Mouse (Mus musculus) fibroblast of lung, adult 2 months (primary cell): Measurements from ENCODE around the gene Psmd14.

Experiments used
- DNase-seq: peaks from one replicate; pipeline ENCODE4 v3.0.0-alpha.2; 2011; ENCODE audit warnings: low read depth

Gene Psmd14

GRCm38 (mm10) chr2:61711108-61712040 lies at the start of gene Psmd14:
Gene Psmd14, plus strand, starts transcription at chr2:61711694.
- peak; percentile 62 for DNase-seq

GRCm38 (mm10) chr2:61662833-61663232 lies 48.7 kb upstream of the Psmd14 start:
- DNase-seq = no peak

- DNase-seq = no peak
Measured at GRCm38 (mm10) chr2:61663573-61664241, 47.8 kb upstream of the Psmd14 start.

GRCm38 (mm10) chr2:61667420-61667819 lies 44.1 kb upstream of the Psmd14 start:
- DNase-seq = no peak

- no peak for DNase-seq
Measured at GRCm38 (mm10) chr2:61668260-61668659, 43.2 kb upstream of the Psmd14 start.

GRCm38 (mm10) chr2:61674555-61674954 lies 36.9 kb upstream of the Psmd14 start:
- DNase-seq = no peak

GRCm38 (mm10) chr2:61681572-61681971 lies 29.9 kb upstream of the Psmd14 start:
- DNase-seq = no peak

GRCm38 (mm10) chr2:61686533-61686932 lies 25.0 kb upstream of the Psmd14 start:
- no peak for DNase-seq

- no peak for DNase-seq
Measured at GRCm38 (mm10) chr2:61689086-61689485, 22.4 kb upstream of the Psmd14 start.

- DNase-seq = no peak
Measured at GRCm38 (mm10) chr2:61709570-61709969, 1.9 kb upstream of the Psmd14 start.

- DNase-seq = no peak
Measured at GRCm38 (mm10) chr2:61712526-61712925, 1.0 kb downstream of the Psmd14 start.

- DNase-seq = no peak
Measured at GRCm38 (mm10) chr2:61722401-61722982, 11.0 kb downstream of the Psmd14 start.

- no peak for DNase-seq
Measured at GRCm38 (mm10) chr2:61732802-61733486, 21.4 kb downstream of the Psmd14 start.

- no peak for DNase-seq
Measured at GRCm38 (mm10) chr2:61734175-61734574, 22.7 kb downstream of the Psmd14 start.

- DNase-seq = no peak
Measured at GRCm38 (mm10) chr2:61746051-61746450, 34.6 kb downstream of the Psmd14 start.

GRCm38 (mm10) chr2:61746580-61746979 lies 35.1 kb downstream of the Psmd14 start:
- no peak for DNase-seq

- no peak for DNase-seq
Measured at GRCm38 (mm10) chr2:61747411-61747810, 35.9 kb downstream of the Psmd14 start.

- no peak for DNase-seq
Measured at GRCm38 (mm10) chr2:61750702-61751101, 39.2 kb downstream of the Psmd14 start.

GRCm38 (mm10) chr2:61751286-61751685 lies 39.8 kb downstream of the Psmd14 start:
- no peak for DNase-seq

- DNase-seq = no peak
Measured at GRCm38 (mm10) chr2:61752362-61752761, 40.9 kb downstream of the Psmd14 start.

- DNase-seq = no peak
Measured at GRCm38 (mm10) chr2:61754989-61755388, 43.5 kb downstream of the Psmd14 start.

- no peak for DNase-seq
Measured at GRCm38 (mm10) chr2:61759234-61759855, 47.9 kb downstream of the Psmd14 start.
